Mouse (Mus musculus) R1 (cell line): ENCODE results near the gene Cox10.

ENCODE experiments used
- DNase-seq: peaks from one replicate; pipeline ENCODE4 v3.0.0-alpha.2; 2018; ENCODE audit warnings: low read depth, low spot score

Gene Cox10

GRCm38 (mm10) chr11:64000200-64000794 lies 79.0 kb downstream of the Cox10 start:
- peak; percentile 77 for DNase-seq

- no peak for DNase-seq
Measured at GRCm38 (mm10) chr11:63999431-63999830, 79.8 kb downstream of the Cox10 start.

GRCm38 (mm10) chr11:63991958-63992357 lies 87.3 kb downstream of the Cox10 start:
- DNase-seq: no peak

- no peak for DNase-seq
Measured at GRCm38 (mm10) chr11:63990759-63991158, 88.5 kb downstream of the Cox10 start.

- no peak for DNase-seq
Measured at GRCm38 (mm10) chr11:63990311-63990710, 89.0 kb downstream of the Cox10 start.

- DNase-seq: no peak
Measured at GRCm38 (mm10) chr11:63988991-63989860, 90.0 kb downstream of the Cox10 start.

GRCm38 (mm10) chr11:63988031-63988665 lies 91.1 kb downstream of the Cox10 start:
- no peak for DNase-seq

- DNase-seq: no peak
Measured at GRCm38 (mm10) chr11:63986710-63987109, 92.6 kb downstream of the Cox10 start.

GRCm38 (mm10) chr11:63985481-63985880 lies 93.8 kb downstream of the Cox10 start:
- no peak for DNase-seq

- DNase-seq: no peak
Measured at GRCm38 (mm10) chr11:63984622-63985168, 94.6 kb downstream of the Cox10 start.

GRCm38 (mm10) chr11:63977741-63978140 lies 101.5 kb downstream of the Cox10 start:
- DNase-seq: peak; percentile 10

GRCm38 (mm10) chr11:63976775-63977174 lies 102.5 kb downstream of the Cox10 start:
- DNase-seq: no peak

- no peak for DNase-seq
Measured at GRCm38 (mm10) chr11:63975260-63975899, 103.9 kb downstream of the Cox10 start.

- no peak for DNase-seq
Measured at GRCm38 (mm10) chr11:63973973-63974372, 105.3 kb downstream of the Cox10 start.

GRCm38 (mm10) chr11:63971462-63971861 lies 107.8 kb downstream of the Cox10 start:
- DNase-seq: no peak

- DNase-seq: no peak
Measured at GRCm38 (mm10) chr11:63970818-63971217, 108.5 kb downstream of the Cox10 start.

GRCm38 (mm10) chr11:63969205-63969910 lies 109.9 kb downstream of the Cox10 start:
- no peak for DNase-seq

- no peak for DNase-seq
Measured at GRCm38 (mm10) chr11:63968388-63969035, 110.8 kb downstream of the Cox10 start.

- no peak for DNase-seq
Measured at GRCm38 (mm10) chr11:63967641-63968387, 111.5 kb downstream of the Cox10 start.

GRCm38 (mm10) chr11:63965437-63965836 lies 113.8 kb downstream of the Cox10 start:
- no peak for DNase-seq
